Mouse (Mus musculus): Measurements from ENCODE around the gene Casp3.

Casp3 gene

GRCm38 (mm10) chr8:46611557-46611956 is 5.5 kb upstream of the Casp3 start:
- DNase-seq = peak; percentile 51

DNA sequence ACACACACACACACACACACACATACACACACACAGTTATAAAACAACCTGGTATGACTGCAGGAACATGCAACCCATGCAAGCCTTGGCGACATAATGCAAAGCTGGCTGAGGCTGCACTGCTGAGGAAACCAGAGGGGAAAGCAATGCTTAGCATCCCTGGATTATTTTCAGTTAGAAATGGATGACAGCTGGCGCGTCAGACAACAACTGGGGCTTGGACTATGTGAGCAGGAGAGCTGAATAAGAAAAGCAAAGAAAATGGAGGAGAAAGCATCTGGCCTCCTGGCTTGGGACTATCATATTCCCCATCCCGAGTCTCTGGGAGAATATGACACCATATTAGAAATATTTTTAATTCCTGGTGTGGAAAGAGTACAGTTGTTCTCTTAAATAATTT is 4.2 kb upstream of the Casp3 start:
- peak; percentile 92 for DNase-seq

GRCm38 (mm10) chr8:46613377-46613776 is 3.7 kb upstream of the Casp3 start:
- peak; percentile 92 for DNase-seq

DNA sequence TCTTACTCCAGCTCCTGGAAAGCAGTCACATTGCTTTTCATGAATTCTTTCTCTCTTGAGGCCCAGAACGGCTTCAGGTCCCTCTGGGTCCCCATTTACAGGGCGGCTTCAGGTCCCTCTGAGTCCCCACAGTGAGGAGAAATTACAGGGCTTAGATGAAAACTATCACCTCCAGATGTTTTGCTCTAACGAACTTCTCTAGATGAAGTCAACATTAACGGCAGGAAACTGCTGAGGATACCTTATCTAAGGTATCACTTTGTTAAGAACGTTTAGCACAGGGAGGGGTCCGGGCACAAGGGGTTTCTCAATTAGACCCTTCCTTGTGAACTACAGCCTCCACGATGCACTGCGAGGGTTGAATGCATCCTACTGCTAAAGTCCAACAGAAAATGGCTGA is 1.2 kb upstream of the Casp3 start:
- peak; percentile 89 for DNase-seq

DNA sequence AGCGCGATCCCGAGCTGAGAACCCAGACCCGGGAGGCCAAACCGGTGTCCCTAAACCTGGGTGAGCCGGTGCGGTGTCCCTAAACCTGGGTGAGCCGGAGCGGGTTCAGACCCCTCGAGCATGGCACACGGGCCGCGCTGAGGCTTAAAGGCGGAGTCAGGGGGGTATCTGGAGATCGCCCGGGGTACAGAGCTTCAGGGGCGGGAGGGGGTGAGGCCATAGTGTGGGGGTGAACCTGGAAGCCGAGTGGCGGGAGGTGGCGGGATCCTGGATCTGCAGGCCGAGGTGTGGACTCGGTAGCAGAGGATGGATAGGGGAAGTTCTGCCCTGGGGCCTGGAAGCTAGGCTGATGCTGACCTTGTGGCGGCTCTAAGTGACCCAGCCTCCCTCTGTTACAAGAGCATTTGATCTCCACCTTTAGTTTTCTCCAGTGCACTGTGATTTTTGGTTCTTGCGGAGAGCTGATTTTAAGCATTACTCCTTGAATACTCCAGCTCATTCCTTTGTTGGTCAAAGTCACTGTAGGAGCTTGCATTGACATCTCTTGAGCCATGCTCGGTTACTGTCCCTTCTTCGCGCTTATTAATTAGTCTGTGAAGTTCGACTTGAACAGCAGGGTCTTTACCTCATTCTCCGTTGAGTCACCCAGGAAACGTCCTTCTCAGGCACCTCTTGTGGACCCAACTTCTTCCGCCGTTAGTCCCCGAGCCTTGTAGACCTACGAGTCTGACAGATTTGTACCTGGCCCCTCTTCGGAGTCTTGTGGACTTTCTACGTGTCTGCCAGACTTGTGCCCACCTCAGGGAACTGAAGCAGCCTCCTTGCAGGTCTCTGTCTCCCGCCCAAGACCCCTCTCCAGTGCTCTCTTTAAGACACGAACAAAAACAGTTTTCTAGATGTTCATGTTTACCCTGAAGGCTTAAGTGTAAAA is 864 bp downstream of the Casp3 start:
- no peak for DNase-seq

- peak; percentile 88 for DNase-seq
Measured at GRCm38 (mm10) chr8:46618639-46619320, 1.7 kb downstream of the Casp3 start.

- DNase-seq = no peak
Measured at GRCm38 (mm10) chr8:46622446-46623270, 5.6 kb downstream of the Casp3 start.

DNA sequence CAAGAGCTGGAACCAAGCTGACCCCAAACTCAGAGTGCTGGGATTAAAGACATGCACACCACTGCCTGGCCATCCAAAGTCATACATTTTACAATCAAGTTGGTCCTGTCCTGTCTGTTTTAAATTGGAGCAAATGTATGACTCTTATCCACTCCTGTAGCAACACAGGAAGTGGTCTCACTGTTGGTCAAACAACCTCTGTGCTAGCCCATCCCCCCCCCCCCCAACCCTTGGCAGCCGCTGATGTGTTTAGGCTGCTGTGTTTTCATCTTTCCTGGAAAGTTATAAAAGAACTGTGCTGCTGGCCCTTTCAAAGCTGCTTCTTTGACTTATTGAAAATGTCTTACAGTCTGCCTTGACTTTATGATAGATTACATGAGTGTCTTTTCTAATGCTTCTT is 8.1 kb downstream of the Casp3 start:
- no peak for DNase-seq

DNA sequence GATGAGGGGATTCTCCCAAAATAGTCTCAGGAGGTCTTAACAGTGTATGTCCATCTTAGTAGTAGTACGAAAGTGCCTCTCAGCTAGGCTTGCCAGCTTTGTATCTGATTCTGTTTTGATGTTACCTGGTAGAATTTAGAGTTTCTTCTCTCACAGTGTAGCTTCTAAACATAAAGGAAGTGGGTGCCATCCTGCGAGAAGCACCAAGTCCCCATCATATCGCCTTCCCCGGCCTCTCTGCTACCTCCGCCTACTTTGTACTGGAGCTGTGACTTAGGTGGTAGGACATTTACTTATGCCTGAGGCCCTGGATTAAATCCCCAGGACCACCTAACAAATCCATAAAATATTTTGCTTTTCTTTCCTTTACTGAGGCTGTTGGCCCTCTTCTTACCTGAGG is 9.6 kb downstream of the Casp3 start:
- DNase-seq = no peak

DNA sequence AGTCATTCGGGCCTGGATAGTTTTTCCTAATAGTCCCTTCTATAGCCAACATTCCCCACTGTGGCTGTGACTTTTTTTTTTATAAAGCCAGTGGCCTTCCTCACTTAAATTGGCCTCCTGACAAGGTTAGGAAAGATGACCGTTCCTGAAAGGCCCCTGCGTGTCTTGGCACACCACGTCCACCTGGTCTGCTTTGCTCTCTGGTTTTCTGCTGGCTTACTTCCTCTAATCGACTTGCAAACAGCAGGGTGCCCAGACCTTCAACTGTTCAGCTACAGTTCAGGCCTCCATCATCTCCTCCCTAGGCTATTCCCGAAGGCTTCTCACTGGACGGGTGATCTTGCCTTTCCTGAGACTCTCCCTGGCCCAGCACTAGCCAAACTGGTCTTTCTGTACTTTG is 10.8 kb downstream of the Casp3 start:
- no peak for DNase-seq

DNA sequence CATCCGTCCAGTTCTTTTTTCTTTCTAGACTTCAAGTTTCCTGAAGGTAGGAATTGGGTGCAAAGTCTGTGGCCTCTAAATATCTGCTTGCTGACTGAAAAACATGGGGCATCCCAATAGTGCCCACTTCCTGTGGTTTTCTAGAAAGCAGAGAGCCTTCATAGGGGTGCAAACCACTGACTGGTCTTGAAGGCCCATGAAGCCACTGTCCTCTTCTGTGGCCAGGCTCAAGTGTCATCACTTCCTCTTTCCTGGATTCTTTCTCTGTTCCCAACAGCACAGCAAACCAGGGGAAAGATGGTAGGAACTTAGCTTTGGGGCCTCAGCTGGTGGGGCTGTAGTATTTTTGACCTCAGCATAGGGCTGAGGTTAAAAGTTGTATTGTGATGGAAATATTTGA is 11.6 kb downstream of the Casp3 start:
- DNase-seq = no peak

- no peak for DNase-seq
Measured at GRCm38 (mm10) chr8:46630422-46630821, 13.3 kb downstream of the Casp3 start.

GRCm38 (mm10) chr8:46630932-46631331 is 13.8 kb downstream of the Casp3 start:
- no peak for DNase-seq

- peak; percentile 96 for DNase-seq
Measured at GRCm38 (mm10) chr8:46639010-46639571, 22.0 kb downstream of the Casp3 start.

- peak; percentile 87 for DNase-seq
Measured at GRCm38 (mm10) chr8:46639852-46640251, 22.8 kb downstream of the Casp3 start.

DNA sequence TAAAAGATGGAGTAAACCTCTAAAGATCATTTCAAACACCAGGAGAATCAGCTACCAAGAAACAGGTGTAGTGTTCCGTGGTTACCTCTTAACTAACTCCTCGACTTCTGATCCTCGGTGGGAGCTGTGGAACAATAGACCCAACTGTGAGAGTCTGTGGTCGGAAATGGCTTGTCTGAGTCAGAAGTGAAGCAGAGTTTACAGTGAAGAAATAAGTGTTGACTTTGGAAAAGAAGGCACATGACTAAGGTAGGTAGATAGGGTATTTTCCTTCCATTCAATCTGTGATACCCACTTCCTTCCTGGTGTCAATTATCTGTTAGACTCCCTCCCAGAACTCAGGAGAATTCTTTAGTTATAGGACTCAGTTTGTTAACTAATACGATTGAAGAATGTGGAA is 24.2 kb downstream of the Casp3 start:
- no peak for DNase-seq

DNA sequence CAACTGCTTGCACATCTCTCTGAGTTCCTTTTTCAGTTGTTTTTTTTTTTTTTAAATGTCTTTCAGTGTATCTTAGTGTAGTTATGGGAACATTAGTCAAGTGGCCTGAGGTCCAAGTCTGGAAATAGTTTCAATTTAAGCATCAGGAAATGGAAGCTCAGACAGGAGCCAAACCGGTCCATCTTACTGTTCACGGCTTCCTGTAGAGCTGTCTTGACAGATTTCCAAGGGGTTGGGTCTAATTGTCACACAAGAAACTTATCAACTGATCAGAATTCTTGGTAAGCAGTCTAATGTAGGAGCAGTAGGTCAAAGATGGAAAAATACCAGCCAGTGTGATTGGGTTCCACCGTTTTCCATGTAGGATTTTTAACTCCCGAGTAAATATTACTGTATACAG is 31.3 kb downstream of the Casp3 start:
- DNase-seq = no peak

- DNase-seq = peak; percentile 94
Measured at GRCm38 (mm10) chr8:46651872-46652271, 34.8 kb downstream of the Casp3 start.

- DNase-seq = no peak
Measured at GRCm38 (mm10) chr8:46655919-46656318, 38.8 kb downstream of the Casp3 start.

- peak; percentile 90 for DNase-seq
Measured at GRCm38 (mm10) chr8:46671496-46671895, 54.4 kb downstream of the Casp3 start.

DNA sequence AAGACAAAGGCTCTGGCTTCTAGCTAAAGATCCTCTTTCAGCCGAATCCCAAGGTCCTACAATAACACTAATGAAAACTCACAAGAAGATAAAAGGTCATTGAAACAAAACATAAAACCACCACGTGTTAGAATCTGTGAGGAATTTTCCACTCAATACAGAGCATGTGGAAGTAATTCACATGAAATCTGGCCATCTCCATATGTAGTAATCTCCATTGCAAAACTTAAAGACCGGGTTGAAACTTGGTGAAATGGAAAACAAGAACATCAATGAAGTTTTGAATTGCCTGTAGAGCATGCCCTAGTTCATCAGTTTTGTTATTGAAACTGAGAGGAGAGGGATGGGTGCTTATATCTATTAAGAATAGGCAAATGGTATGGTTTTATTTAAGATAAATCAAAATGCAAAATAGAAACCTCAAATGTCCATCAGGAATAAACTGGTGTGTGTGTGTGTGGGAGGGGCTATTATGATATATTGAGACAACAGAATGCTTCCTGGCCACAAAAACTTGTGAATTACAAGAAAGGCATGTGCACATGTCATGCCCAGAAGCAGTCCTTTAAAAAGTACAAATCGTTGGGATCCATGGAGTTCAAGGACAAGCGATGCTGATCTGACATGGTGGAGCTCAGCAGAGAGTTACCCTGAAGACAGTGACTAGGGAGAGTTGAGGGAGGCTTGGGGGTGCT is 63.7 kb downstream of the Casp3 start:
- DNase-seq = peak; percentile 44

- peak; percentile 99 for DNase-seq
Measured at GRCm38 (mm10) chr8:46686664-46687336, 69.7 kb downstream of the Casp3 start.
